Mouse (Mus musculus) intestine, embryonic 16.5 days (tissue): ENCODE data around the gene Asic2. TPM values are rescaled to one million over a fixed set of nuclear protein-coding genes. Genes with fewer than 3 reads are reported as not detected.

ENCODE experiments used
- ATAC-seq: fragments of 200-750 bp; cut with Nextera tagmentation; 2 replicates; pipeline ENCODE4 v1.8.0; 2017; ENCODE audit warnings: moderate TSS enrichment, moderate library complexity
- H3K27ac ChIP-seq: fragments of 300-500 bp; sonication (generic); 2 replicates; pipeline ENCODE4 v1.5.1; 2014; ENCODE audit warnings: mild to moderate bottlenecking, low read length
- H3K27me3 ChIP-seq: fragments of 300-500 bp; sonication (generic); replicated peaks from 2 replicates; pipeline ENCODE4 v1.6.1; 2014; ENCODE audit warnings: low read length, control low read depth, mixed read lengths; ENCODE audit not compliant: control insufficient read depth, insufficient read depth
- H3K36me3 ChIP-seq: fragments of 300-500 bp; sonication (generic); 2 replicates; pipeline ENCODE4 v1.6.1; 2014; ENCODE audit warnings: low read length, control low read depth; ENCODE audit not compliant: control insufficient read depth, insufficient read depth
- H3K4me1 ChIP-seq: fragments of 300-500 bp; sonication (generic); 2 replicates; pipeline ENCODE4 v1.6.1; 2014; ENCODE audit warnings: low read length, control low read depth, mixed read lengths; ENCODE audit not compliant: control insufficient read depth, insufficient read depth
- H3K4me2 ChIP-seq: fragments of 300-500 bp; sonication (generic); 2 replicates; pipeline ENCODE4 v1.6.1; 2014; ENCODE audit warnings: low read depth, low read length, control low read depth
- H3K4me3 ChIP-seq: fragments of 300-500 bp; sonication (generic); 2 replicates; pipeline ENCODE4 v1.5.1; 2014; ENCODE audit warnings: mild to moderate bottlenecking, low read length
- H3K9ac ChIP-seq: fragments of 300-500 bp; sonication (generic); 2 replicates; pipeline ENCODE4 v1.6.1; 2014; ENCODE audit warnings: low read depth, low read length
- H3K9me3 ChIP-seq: fragments of 300-500 bp; sonication (generic); 2 replicates; pipeline ENCODE4 v1.6.1; 2016; ENCODE audit warnings: low read length, control low read depth; ENCODE audit not compliant: control insufficient read depth
- WGBS: fragments of 180-500 bp; shearing (Covaris S2); extraction: QIAGEN DNeasy Blood & Tissue Kit; methylation state at CpG from one replicate; pipeline ENCODE4 v1.1.7; 2014; 5-methylcytosine and 5-hydroxymethylcytosine counted together
- polyA plus RNA-seq: library from polyadenylated mRNA; unstranded; fragments of >200 nt; fragmentation: Nextera tagmentation; extraction: Ambion mirVana; gene quantifications from 2 replicates; pipeline ENCODE4 v1.2.1, GENCODE M21; 2015

The Asic2 gene
- polyA plus RNA-seq, 1 experiment from 2014 or later = 0.15 TPM

GRCm38 (mm10) chr11:80835395-80835794 is 1132.9 kb downstream of the Asic2 start:
- no peak for ATAC-seq
- no peak overlapping the region for H3K27ac ChIP-seq
- H3K4me3 ChIP-seq = no peak overlapping the region
- no peaks in the 10 kb centered on the region for H3K9me3 ChIP-seq
- WGBS = 81% methylated on average over 2 of the region's 2 CpGs
- no peak overlapping the region for H3K4me2 ChIP-seq
- no peaks in the 10 kb centered on the region for H3K36me3 ChIP-seq
- no peaks in the 10 kb centered on the region for H3K27me3 ChIP-seq
- H3K9ac ChIP-seq = no peak overlapping the region
- H3K4me1 ChIP-seq = no peaks in the 10 kb centered on the region

Other genes starting within 250 kb of the Asic2 start
- 0.05 TPM in 1 of 2 replicates, not detected in the other for gene 5530401A14Rik, start 107.8 kb downstream of the Asic2 start, polyA plus RNA-seq
- 6.7 and 8.3 TPM in 2 replicates for gene Ccl2, start 67.1 kb upstream of the Asic2 start, polyA plus RNA-seq
- not detected in 2 replicates for gene Gm17268, start 70.1 kb upstream of the Asic2 start, polyA plus RNA-seq
- gene Ccl7, start 77.3 kb upstream of the Asic2 start, polyA plus RNA-seq = 3.0 and 3.1 TPM in 2 replicates
- gene Ccl11, start 89.4 kb upstream of the Asic2 start, polyA plus RNA-seq = 105 and 109 TPM in 2 replicates
- gene Ccl12, start 133.4 kb upstream of the Asic2 start, polyA plus RNA-seq = 1.4 and 2.7 TPM in 2 replicates
- 0.40 TPM in 1 of 2 replicates, not detected in the other for gene Ccl8, start 146.7 kb upstream of the Asic2 start, polyA plus RNA-seq